Mouse (Mus musculus): ENCODE results near the gene Ets1.

DNA sequence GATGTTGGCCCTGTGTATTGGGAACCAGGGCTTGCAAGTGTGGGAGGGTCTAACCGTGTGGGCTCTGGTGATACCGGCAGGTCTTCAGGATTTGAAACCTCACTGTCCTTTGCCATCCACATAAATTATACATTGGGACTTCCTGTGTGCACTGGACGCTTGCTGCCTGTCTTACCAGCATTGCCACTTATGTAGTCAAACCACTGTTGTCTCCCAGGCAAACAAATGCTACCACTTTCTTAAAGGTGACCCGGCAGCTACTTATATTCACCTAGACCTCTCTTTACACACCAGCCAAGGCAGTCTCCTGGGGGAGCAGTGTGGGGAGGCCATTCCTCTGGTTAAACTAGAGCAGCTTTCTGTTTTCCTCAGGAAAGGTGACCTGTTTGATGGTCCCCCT is 89.9 kb downstream of the Ets1 start:
- TF ChIP-seq CTCF (IDR thresholded peaks at IDR 0.05) (no peak), EP300 (IDR thresholded peaks at IDR 0.05) (no peak)
